27 mouse cellular contexts compared by ENCODE assay signal in the genomic region with DNA sequence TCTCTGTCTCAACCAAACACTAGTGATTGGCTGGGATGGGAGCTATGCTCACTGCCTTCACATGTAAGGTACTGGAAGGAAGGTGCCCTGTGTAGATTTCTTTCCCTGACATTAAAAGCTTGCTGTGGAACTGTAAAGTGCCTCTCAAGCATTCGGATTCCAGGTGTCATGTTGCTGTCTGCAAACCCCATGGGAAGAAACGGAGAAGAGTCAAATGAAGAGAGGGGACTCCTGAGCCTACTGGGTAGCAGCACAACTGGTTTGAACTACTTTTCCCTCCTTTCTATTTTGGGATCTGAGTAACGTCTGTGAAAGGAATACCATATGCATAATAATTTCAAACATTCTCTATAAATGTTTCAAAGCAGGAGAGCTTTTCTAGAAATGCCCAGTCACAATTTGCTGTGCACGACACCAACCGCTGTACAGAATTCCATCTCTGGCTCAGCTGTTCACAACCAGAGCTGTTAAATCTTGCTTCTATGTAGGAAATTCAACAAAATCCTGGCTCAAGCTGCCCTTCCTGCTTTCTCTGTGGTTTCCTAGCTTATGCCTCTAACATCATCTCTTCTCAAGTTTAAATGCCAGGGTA.
DNase-seq lines count a peak whose midpoint lies in the region; ATAC-seq and TF ChIP-seq lines count a peak whose summit lies in the region.
"Had no signal": no experiment of that assay in that cellular context is flagged by ENCODE, and none has a peak within 500 bp of the region (broad histone marks: within the 10 kb centered on the region; RNA-seq: fewer than 3 reads in every experiment).

No protein-coding gene starts in this region.

- no peaks in the 10 kb centered on the region for H3K36me3 ChIP-seq in embryonic facial prominence, embryonic 15.5 days
- H3K36me3 ChIP-seq: forebrain, embryonic 15.5 days; heart, embryonic 13.5 days; midbrain, embryonic 13.5 days; stomach, embryonic 15.5 days had no signal

- H3K27ac ChIP-seq in cortical plate, adult 2 months (ENCODE audit: insufficient read depth, low read length) = 0 out of 2 replicates have a peak overlapping the region, but pooled peaks have one; percentile 45
- peak overlapping the region; percentile 52; the same call in 1 of the 2 replicates for H3K27ac ChIP-seq in embryonic facial prominence, embryonic 15.5 days (replicated peaks)
- H3K27ac ChIP-seq: forebrain, embryonic 15.5 days; heart, embryonic 13.5 days; hindbrain, embryonic 14.5 days; liver, embryonic 14.5 days; macrophage; midbrain, embryonic 13.5 days; stomach, embryonic 15.5 days had no signal

- peak; percentile 51 for DNase-seq in gastrocnemius, adult 18-20 months (ENCODE audit: low spot score)
- no peak for DNase-seq in gastrocnemius, postnatal 10 days
- peak; percentile 59 for DNase-seq in skeletal muscle tissue, adult 2 months (ENCODE audit: low read depth, low spot score)
- no peak for DNase-seq in adrenal gland, postnatal 36 days
- no peak for DNase-seq in layer of hippocampus, adult 9-10 months (ENCODE audit: low spot score)
- DNase-seq: adrenal gland, postnatal 14 days; cerebellum, adult 8-10 months; cerebellum, postnatal 25 days; heart, postnatal 10 days; kidney, adult 11 months; kidney, postnatal 14 days; liver; lung, adult 2 months; lung, postnatal 10 days; retina, postnatal 1 day; right cerebral cortex, postnatal 14 days; thymus, postnatal 14 days had no signal

- H3K4me2 ChIP-seq in embryonic facial prominence, embryonic 15.5 days (replicated peaks) = no peak overlapping the region
- H3K4me2 ChIP-seq: forebrain, embryonic 15.5 days; heart, embryonic 13.5 days; hindbrain, embryonic 14.5 days; midbrain, embryonic 13.5 days; stomach, embryonic 15.5 days had no signal

- H3K4me3 ChIP-seq in cortical plate, adult 2 months (ENCODE audit: insufficient read depth, low read length) = no peak overlapping the region
- H3K4me3 ChIP-seq in embryonic facial prominence, embryonic 15.5 days (replicated peaks) = no peak overlapping the region
- H3K4me3 ChIP-seq: forebrain, embryonic 15.5 days; heart, embryonic 13.5 days; midbrain, embryonic 13.5 days; stomach, embryonic 15.5 days had no signal

- no peak for ATAC-seq in embryonic facial prominence, embryonic 15.5 days (ENCODE audit: insufficient number of reproducible peaks, low FRiP score, low TSS enrichment, low read depth)
- ATAC-seq: CD4-positive, CD25-positive, alpha-beta regulatory T cell, adult 4 months; forebrain, embryonic 15.5 days; midbrain, embryonic 13.5 days had no signal

- peaks cover 2% of the 10 kb centered on the region; the same call in 1 of the 2 replicates for H3K4me1 ChIP-seq in cortical plate, adult 2 months (ENCODE audit: control insufficient read depth, insufficient read depth, low read length)
- peaks cover 9% of the 10 kb centered on the region for H3K4me1 ChIP-seq in embryonic facial prominence, embryonic 15.5 days
- H3K4me1 ChIP-seq: forebrain, embryonic 15.5 days; midbrain, embryonic 13.5 days; stomach, embryonic 15.5 days had no signal

- WGBS in embryonic facial prominence, embryonic 15.5 days = 31% methylated on average over 5 of the region's 5 CpGs

- H3K9ac ChIP-seq in embryonic facial prominence, embryonic 15.5 days = no peak overlapping the region
- H3K9ac ChIP-seq: forebrain, embryonic 15.5 days; heart, embryonic 13.5 days; hindbrain, embryonic 14.5 days; liver, embryonic 14.5 days; midbrain, embryonic 13.5 days; stomach, embryonic 15.5 days had no signal

- no peak for TF ChIP-seq CTCF in cortical plate, adult 2 months (IDR thresholded peaks at IDR 0.05; ENCODE audit: extremely low read depth, insufficient read depth, low read length)

- H3K27me3 ChIP-seq in embryonic facial prominence, embryonic 15.5 days = no peaks in the 10 kb centered on the region
- H3K27me3 ChIP-seq: forebrain, embryonic 15.5 days; heart, embryonic 13.5 days; midbrain, embryonic 13.5 days; stomach, embryonic 15.5 days had no signal

- no peaks in the 10 kb centered on the region for H3K9me3 ChIP-seq in embryonic facial prominence, embryonic 15.5 days (replicated peaks)
- H3K9me3 ChIP-seq: forebrain, embryonic 15.5 days; heart, embryonic 13.5 days; midbrain, embryonic 13.5 days; stomach, embryonic 15.5 days had no signal

- no peak for TF ChIP-seq POLR2A in cortical plate, adult 2 months (IDR thresholded peaks at IDR 0.05; ENCODE audit: extremely low read depth, insufficient read depth, low read length)

Comparison
In these comparisons a context has a peak if more than half of its experiments do, and no peak if none do; other contexts are left out.
1. DNase-seq: peak in gastrocnemius, adult 18-20 months (single experiment) and skeletal muscle tissue, adult 2 months (single experiment); none in gastrocnemius, postnatal 10 days (single experiment), adrenal gland, postnatal 36 days (0 of 2) and layer of hippocampus, adult 9-10 months (single experiment).